Mouse (Mus musculus): ENCODE data around the gene Sco1. TPM values are rescaled to one million over a fixed set of nuclear protein-coding genes. Genes with fewer than 3 reads are reported as not detected.

The Sco1 gene
- polyA plus RNA-seq, 1 experiment from 2014 or later = 18.2 TPM

- Histone ChIP-seq H3K4me1 (no peaks in the 10 kb centered on the region), H3K4me2 (replicated peaks) (no peak overlapping the region), H3K27ac (no peak overlapping the region), H3K27me3 (0 out of 2 replicates have a peak, but pooled peaks cover 3% of the 10 kb centered on the region), H3K4me3 (no peak overlapping the region), H3K9me3 (replicated peaks) (no peaks in the 10 kb centered on the region), H3K36me3 (no peaks in the 10 kb centered on the region), H3K9ac (no peak overlapping the region)
- WGBS = 96% methylated on average over 5 of the region's 5 CpGs
- ATAC-seq (ENCODE audit: low FRiP score) = no peak
Observed at GRCm38 (mm10) chr11:67093652-67094051, 41.2 kb downstream of the Sco1 start.

GRCm38 (mm10) chr11:67094470-67094869, 42.0 kb downstream of the Sco1 start:
- Histone ChIP-seq H3K4me2 (replicated peaks) (no peak overlapping the region), H3K4me1 (no peaks in the 10 kb centered on the region), H3K36me3 (no peaks in the 10 kb centered on the region), H3K27me3 (peaks cover 8% of the 10 kb centered on the region), H3K9ac (no peak overlapping the region), H3K27ac (no peak overlapping the region), H3K9me3 (replicated peaks) (no peaks in the 10 kb centered on the region), H3K4me3 (no peak overlapping the region)
- 78% methylated on average over 29 of the region's 29 CpGs for WGBS
- ATAC-seq (ENCODE audit: low FRiP score) = no peak

GRCm38 (mm10) chr11:67097709-67098108, 45.2 kb downstream of the Sco1 start:
- Histone ChIP-seq H3K36me3 (no peaks in the 10 kb centered on the region), H3K4me2 (replicated peaks) (no peak overlapping the region), H3K4me3 (no peak overlapping the region), H3K4me1 (no peaks in the 10 kb centered on the region), H3K9ac (no peak overlapping the region), H3K27me3 (peaks cover 10% of the 10 kb centered on the region), H3K27ac (no peak overlapping the region), H3K9me3 (replicated peaks) (no peaks in the 10 kb centered on the region)
- 96% methylated on average over 10 of the region's 10 CpGs for WGBS
- ATAC-seq (ENCODE audit: low FRiP score) = no peak

- Histone ChIP-seq H3K9me3 (replicated peaks) (no peaks in the 10 kb centered on the region), H3K27me3 (peaks cover 10% of the 10 kb centered on the region), H3K9ac (no peak overlapping the region), H3K4me2 (replicated peaks) (no peak overlapping the region), H3K27ac (no peak overlapping the region), H3K4me3 (no peak overlapping the region), H3K4me1 (no peaks in the 10 kb centered on the region), H3K36me3 (no peaks in the 10 kb centered on the region)
- WGBS = 90% methylated on average over 11 of the region's 11 CpGs
- ATAC-seq (ENCODE audit: low FRiP score) = no peak
Observed at GRCm38 (mm10) chr11:67098427-67098826, 46.0 kb downstream of the Sco1 start.

GRCm38 (mm10) chr11:67099241-67099640, 46.8 kb downstream of the Sco1 start:
- H3K4me2 ChIP-seq (replicated peaks) = no peak overlapping the region
- no peak overlapping the region for H3K9ac ChIP-seq
- H3K4me1 ChIP-seq = no peaks in the 10 kb centered on the region
- H3K27ac ChIP-seq = no peak overlapping the region
- ATAC-seq (ENCODE audit: low FRiP score) = no peak
- WGBS = 94% methylated on average over 16 of the region's 16 CpGs
- no peaks in the 10 kb centered on the region for H3K36me3 ChIP-seq
- H3K9me3 ChIP-seq (replicated peaks) = no peaks in the 10 kb centered on the region
- H3K4me3 ChIP-seq = no peak overlapping the region
- H3K27me3 ChIP-seq = peaks cover 10% of the 10 kb centered on the region

- no peak overlapping the region for H3K4me3 ChIP-seq
- ATAC-seq (ENCODE audit: low FRiP score) = no peak
- H3K9me3 ChIP-seq (replicated peaks) = no peaks in the 10 kb centered on the region
- WGBS = 31% methylated on average over 6 of the region's 6 CpGs
- H3K9ac ChIP-seq = no peak overlapping the region
- H3K27ac ChIP-seq = no peak overlapping the region
- peaks cover 7% of the 10 kb centered on the region for H3K27me3 ChIP-seq
- H3K4me2 ChIP-seq (replicated peaks) = no peak overlapping the region
- peaks cover 4% of the 10 kb centered on the region; the same call in 1 of the 2 replicates for H3K4me1 ChIP-seq
- H3K36me3 ChIP-seq = no peaks in the 10 kb centered on the region
Observed at GRCm38 (mm10) chr11:67100169-67100568, 47.7 kb downstream of the Sco1 start.

- H3K4me3 ChIP-seq = no peak overlapping the region
- no peaks in the 10 kb centered on the region for H3K9me3 ChIP-seq (replicated peaks)
- no peak overlapping the region for H3K27ac ChIP-seq
- 23% methylated on average over 8 of the region's 8 CpGs for whole genome bisulfite sequencing
- no peaks in the 10 kb centered on the region for H3K36me3 ChIP-seq
- peaks cover 8% of the 10 kb centered on the region for H3K4me1 ChIP-seq
- ATAC-seq (ENCODE audit: low FRiP score) = no peak
- peaks cover 7% of the 10 kb centered on the region for H3K27me3 ChIP-seq
- no peak overlapping the region for H3K9ac ChIP-seq
- no peak overlapping the region for H3K4me2 ChIP-seq (replicated peaks)
Observed at GRCm38 (mm10) chr11:67101713-67102112, 49.2 kb downstream of the Sco1 start.

GRCm38 (mm10) chr11:67103256-67103655, 50.8 kb downstream of the Sco1 start:
- H3K9ac ChIP-seq = no peak overlapping the region
- H3K27ac ChIP-seq = no peak overlapping the region
- 87% methylated on average over 9 of the region's 9 CpGs for WGBS
- no peak overlapping the region for H3K4me3 ChIP-seq
- H3K36me3 ChIP-seq = no peaks in the 10 kb centered on the region
- ATAC-seq (ENCODE audit: low FRiP score) = no peak
- H3K9me3 ChIP-seq (replicated peaks) = no peaks in the 10 kb centered on the region
- H3K27me3 ChIP-seq = peaks cover 7% of the 10 kb centered on the region
- H3K4me2 ChIP-seq (replicated peaks) = no peak overlapping the region
- peaks cover 8% of the 10 kb centered on the region for H3K4me1 ChIP-seq

- Histone ChIP-seq H3K4me3 (no peak overlapping the region), H3K4me2 (replicated peaks) (no peak overlapping the region), H3K27ac (no peak overlapping the region), H3K9ac (no peak overlapping the region), H3K27me3 (peaks cover 4% of the 10 kb centered on the region), H3K9me3 (replicated peaks) (no peaks in the 10 kb centered on the region), H3K36me3 (no peaks in the 10 kb centered on the region), H3K4me1 (peaks cover 8% of the 10 kb centered on the region)
- no peak for ATAC-seq (ENCODE audit: low FRiP score)
- WGBS = 83% methylated on average over 1 of the region's 1 CpGs
Observed at GRCm38 (mm10) chr11:67104242-67104641, 51.8 kb downstream of the Sco1 start.

GRCm38 (mm10) chr11:67104714-67105113, 52.2 kb downstream of the Sco1 start:
- Histone ChIP-seq H3K4me2 (replicated peaks) (no peak overlapping the region), H3K27me3 (no peaks in the 10 kb centered on the region), H3K9ac (no peak overlapping the region), H3K27ac (no peak overlapping the region), H3K4me3 (no peak overlapping the region), H3K36me3 (no peaks in the 10 kb centered on the region), H3K9me3 (replicated peaks) (no peaks in the 10 kb centered on the region), H3K4me1 (peaks cover 8% of the 10 kb centered on the region)
- no peak for ATAC-seq (ENCODE audit: low FRiP score)
- 72% methylated on average over 11 of the region's 11 CpGs for WGBS

- H3K9me3 ChIP-seq (replicated peaks) = no peaks in the 10 kb centered on the region
- no peak overlapping the region for H3K4me3 ChIP-seq
- H3K27me3 ChIP-seq = no peaks in the 10 kb centered on the region
- no peak overlapping the region for H3K27ac ChIP-seq
- 45% methylated on average over 4 of the region's 4 CpGs for WGBS
- H3K4me2 ChIP-seq (replicated peaks) = no peak overlapping the region
- peaks cover 8% of the 10 kb centered on the region for H3K4me1 ChIP-seq
- H3K36me3 ChIP-seq = no peaks in the 10 kb centered on the region
- no peak overlapping the region for H3K9ac ChIP-seq
- ATAC-seq (ENCODE audit: low FRiP score) = no peak
Observed at GRCm38 (mm10) chr11:67105689-67106088, 53.2 kb downstream of the Sco1 start.

- 84% methylated on average over 10 of the region's 10 CpGs for WGBS
Observed at GRCm38 (mm10) chr11:67106973-67107372, 54.5 kb downstream of the Sco1 start.

GRCm38 (mm10) chr11:67110168-67110948, 57.9 kb downstream of the Sco1 start:
- Histone ChIP-seq H3K4me2 (replicated peaks) (no peak overlapping the region), H3K4me1 (peaks cover 3% of the 10 kb centered on the region; the same call in 1 of the 2 replicates), H3K27me3 (no peaks in the 10 kb centered on the region), H3K9ac (no peak overlapping the region), H3K36me3 (no peaks in the 10 kb centered on the region), H3K4me3 (no peak overlapping the region), H3K9me3 (replicated peaks) (no peaks in the 10 kb centered on the region), H3K27ac (no peak overlapping the region)
- no peak for ATAC-seq (ENCODE audit: low FRiP score)
- WGBS = 39% methylated on average over 5 of the region's 5 CpGs

More at GRCm38 (mm10) chr11:67106973-67107372, 54.5 kb downstream of the Sco1 start:
- Histone ChIP-seq H3K4me3 (no peak overlapping the region), H3K36me3 (no peaks in the 10 kb centered on the region), H3K27me3 (no peaks in the 10 kb centered on the region), H3K9me3 (replicated peaks) (no peaks in the 10 kb centered on the region), H3K27ac (no peak overlapping the region), H3K4me1 (peaks cover 8% of the 10 kb centered on the region), H3K9ac (no peak overlapping the region), H3K4me2 (replicated peaks) (no peak overlapping the region)
- ATAC-seq (ENCODE audit: low FRiP score) = no peak
